ENCODE assay signal across 9 mouse cellular contexts in the genomic region with DNA sequence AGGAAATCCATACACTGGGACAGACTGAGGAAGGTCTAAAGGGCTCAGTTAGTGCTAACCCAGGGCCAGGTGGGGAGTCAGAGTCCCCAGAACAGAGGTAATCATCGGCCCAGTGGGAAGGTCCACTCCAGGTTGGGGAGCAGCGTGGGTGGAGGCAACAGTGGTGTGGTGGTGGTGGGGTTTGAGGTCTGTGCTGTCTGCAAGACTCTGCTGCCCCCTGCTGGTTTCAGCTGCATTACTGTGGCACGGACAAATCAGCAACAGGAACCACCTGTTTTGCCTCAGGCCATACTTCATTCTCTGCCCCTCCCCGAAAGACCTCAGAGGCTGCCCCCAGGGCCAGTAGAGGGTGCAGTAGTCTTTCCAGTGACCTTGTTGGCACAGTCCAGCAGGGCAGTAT. TPM values are rescaled to one million over a fixed set of nuclear protein-coding genes. Genes with fewer than 3 reads are reported as not detected.
A peak's percentile ranks its signal among the peaks of the same experiment; 100 is the strongest.
DNase-seq lines count a peak whose midpoint lies in the region; ATAC-seq and TF ChIP-seq lines count a peak whose summit lies in the region.
"Had no signal": no experiment of that assay in that cellular context is flagged by ENCODE, and none has a peak within 500 bp of the region (broad histone marks: within the 10 kb centered on the region; RNA-seq: fewer than 3 reads in every experiment).

No protein-coding gene starts in this region.

- no peaks in the 10 kb centered on the region for H3K27me3 ChIP-seq in forebrain, embryonic 10.5 days (ENCODE audit: poor library complexity, severe bottlenecking)
- H3K27me3 ChIP-seq in heart, embryonic 16.5 days (ENCODE audit: control insufficient read depth, insufficient read depth, low read length), result no peaks in the 10 kb centered on the region

- no peaks in the 10 kb centered on the region for H3K9me3 ChIP-seq in forebrain, embryonic 10.5 days
- no peaks in the 10 kb centered on the region for H3K9me3 ChIP-seq in heart, embryonic 16.5 days (replicated peaks; ENCODE audit: control insufficient read depth, low read length)

- no peak overlapping the region for H3K9ac ChIP-seq in heart, embryonic 16.5 days (ENCODE audit: low read length)

- peak; percentile 96 for TF ChIP-seq CTCF in lung, adult 2 months (IDR thresholded peaks at IDR 0.05; ENCODE audit: insufficient read depth, low read length)

- 38% methylated on average over 4 of the region's 4 CpGs for WGBS in forebrain, embryonic 10.5 days
- WGBS in heart, embryonic 16.5 days, result 10% methylated on average over 4 of the region's 4 CpGs
- WGBS in lung, adult 2 months, result 1% methylated on average over 4 of the region's 4 CpGs

- H3K36me3 ChIP-seq in forebrain, embryonic 10.5 days (replicated peaks), result peaks cover 60% of the 10 kb centered on the region
- peaks cover 29% of the 10 kb centered on the region for H3K36me3 ChIP-seq in heart, embryonic 16.5 days (ENCODE audit: control insufficient read depth, insufficient read depth)

- peak; percentile 31 for ATAC-seq in heart, embryonic 16.5 days (replicated peaks; ENCODE audit: extremely low read depth, insufficient read depth, low FRiP score)
- ATAC-seq in neutrophil, adult 5-6 weeks (ENCODE audit: extremely low read depth, insufficient number of reproducible peaks, low FRiP score, poor library complexity, severe bottlenecking), result peak; percentile 49

- no peak; the same call in 1 of the 2 replicates for TF ChIP-seq POLR2A in lung, adult 2 months (IDR thresholded peaks at IDR 0.05; ENCODE audit: borderline replicate concordance, extremely low read depth, low read depth, low read length)

- H3K27ac ChIP-seq in forebrain, embryonic 10.5 days, result peak overlapping the region; percentile 48; the same call in 1 of the 2 replicates
- peak overlapping the region; percentile 58 for H3K27ac ChIP-seq in heart, embryonic 16.5 days (ENCODE audit: low read length)

- H3K4me2 ChIP-seq in heart, embryonic 16.5 days (ENCODE audit: low read depth, low read length), result no peak overlapping the region

- peak overlapping the region; percentile 12; the same call in 1 of the 2 replicates for H3K4me3 ChIP-seq in forebrain, embryonic 10.5 days
- no peak overlapping the region for H3K4me3 ChIP-seq in heart, embryonic 16.5 days (ENCODE audit: low read length)
- no peak overlapping the region for H3K4me3 ChIP-seq in lung, adult 2 months (replicated peaks; ENCODE audit: extremely low read depth, low read depth, low read length)
- H3K4me3 ChIP-seq: erythroblast, embryonic 14.5 days had no signal

- H3K4me1 ChIP-seq in forebrain, embryonic 10.5 days, result peaks cover 34% of the 10 kb centered on the region
- peaks cover 26% of the 10 kb centered on the region for H3K4me1 ChIP-seq in heart, embryonic 16.5 days (ENCODE audit: control insufficient read depth, insufficient read depth, low read length)
- peaks cover 19% of the 10 kb centered on the region for H3K4me1 ChIP-seq in lung, adult 2 months (ENCODE audit: control insufficient read depth, insufficient read depth, low read length)

- DNase-seq in CD4-positive, CD25-positive, alpha-beta regulatory T cell, adult 2 months (ENCODE audit: low read depth, low spot score), result peak; percentile 93
- DNase-seq in brain, adult 2 months (ENCODE audit: low read depth, low spot score), result peak; percentile 90
- peak; percentile 84 for DNase-seq in forebrain, embryonic 10.5 days (ENCODE audit: extremely low spot score, low spot score)
- peak; percentile 89 to 96 for DNase-seq in kidney, postnatal 36 days
- DNase-seq in lung, adult 2 months, result peak; percentile 83
- DNase-seq in testis, postnatal 14 days (ENCODE audit: low spot score), result peak; percentile 61

RNA-seq across cellular contexts. Expression of a gene that starts 6.0 kb away (rescaled TPM):
- 60.3 and 60.6 TPM in 2 replicates for polyA plus RNA-seq in forebrain, embryonic 10.5 days (2016; fragmentation: Nextera tagmentation; extraction: Ambion mirVana)
- polyA plus RNA-seq in heart, embryonic 16.5 days (2015; fragmentation: Nextera tagmentation; extraction: Ambion mirVana), result 41.3 and 50.1 TPM in 2 replicates
- 37.3 and 39.2 TPM in 2 replicates for polyA plus RNA-seq in lung, adult 2 months (2012; rRNA removed)
- total RNA-seq in neutrophil, adult 5-6 weeks (2017), result 9.1 and 9.8 TPM in 2 replicates

RNA-seq across cellular contexts. Expression of a gene that starts 6.3 kb away (rescaled TPM):
- 82.3 and 95.9 TPM in 2 replicates for polyA plus RNA-seq in forebrain, embryonic 10.5 days (2016; fragmentation: Nextera tagmentation; extraction: Ambion mirVana)
- polyA plus RNA-seq in heart, embryonic 16.5 days (2015; fragmentation: Nextera tagmentation; extraction: Ambion mirVana), result 78.9 and 79.9 TPM in 2 replicates
- polyA plus RNA-seq in lung, adult 2 months (2012; rRNA removed), result 81.5 and 103 TPM in 2 replicates
- 218 and 230 TPM in 2 replicates for total RNA-seq in neutrophil, adult 5-6 weeks (2017)

RNA-seq across cellular contexts. Expression of a gene that starts 6.4 kb away (rescaled TPM):
- 4.5 TPM in 2 replicates for polyA plus RNA-seq in forebrain, embryonic 10.5 days (2016; fragmentation: Nextera tagmentation; extraction: Ambion mirVana)
- polyA plus RNA-seq in heart, embryonic 16.5 days (2015; fragmentation: Nextera tagmentation; extraction: Ambion mirVana), result 15.4 and 18.5 TPM in 2 replicates
- polyA plus RNA-seq in lung, adult 2 months (2012; rRNA removed), result 83.3 and 136 TPM in 2 replicates
- total RNA-seq in neutrophil, adult 5-6 weeks (2017), result 496 and 563 TPM in 2 replicates

RNA-seq across cellular contexts. Expression of a gene that starts 14.1 kb away (rescaled TPM):
- polyA plus RNA-seq in forebrain, embryonic 10.5 days (2016; fragmentation: Nextera tagmentation; extraction: Ambion mirVana), result 75.5 and 84.4 TPM in 2 replicates
- 35.8 and 41.8 TPM in 2 replicates for polyA plus RNA-seq in heart, embryonic 16.5 days (2015; fragmentation: Nextera tagmentation; extraction: Ambion mirVana)
- polyA plus RNA-seq in lung, adult 2 months (2012; rRNA removed), result 37.5 and 40.0 TPM in 2 replicates
- total RNA-seq in neutrophil, adult 5-6 weeks (2017), result 32.6 and 39.7 TPM in 2 replicates

RNA-seq across cellular contexts. Expression of a gene that starts 36.0 kb away (rescaled TPM):
- 939 and 976 TPM in 2 replicates for polyA plus RNA-seq in forebrain, embryonic 10.5 days (2016; fragmentation: Nextera tagmentation; extraction: Ambion mirVana)
- polyA plus RNA-seq in heart, embryonic 16.5 days (2015; fragmentation: Nextera tagmentation; extraction: Ambion mirVana), result 506 and 555 TPM in 2 replicates
- 529 and 774 TPM in 2 replicates for polyA plus RNA-seq in lung, adult 2 months (2012; rRNA removed)
- total RNA-seq in neutrophil, adult 5-6 weeks (2017), result 700 and 800 TPM in 2 replicates
